Mouse (Mus musculus): ENCODE measurements around the gene Fat3.

Fat3 gene

GRCm38 (mm10) chr9:16026054-16026453, 475.0 kb downstream of the Fat3 start:
- no peak for DNase-seq (ENCODE audit: low spot score)

GRCm38 (mm10) chr9:16024706-16025105, 476.4 kb downstream of the Fat3 start:
- DNase-seq (ENCODE audit: low spot score), result no peak

DNA sequence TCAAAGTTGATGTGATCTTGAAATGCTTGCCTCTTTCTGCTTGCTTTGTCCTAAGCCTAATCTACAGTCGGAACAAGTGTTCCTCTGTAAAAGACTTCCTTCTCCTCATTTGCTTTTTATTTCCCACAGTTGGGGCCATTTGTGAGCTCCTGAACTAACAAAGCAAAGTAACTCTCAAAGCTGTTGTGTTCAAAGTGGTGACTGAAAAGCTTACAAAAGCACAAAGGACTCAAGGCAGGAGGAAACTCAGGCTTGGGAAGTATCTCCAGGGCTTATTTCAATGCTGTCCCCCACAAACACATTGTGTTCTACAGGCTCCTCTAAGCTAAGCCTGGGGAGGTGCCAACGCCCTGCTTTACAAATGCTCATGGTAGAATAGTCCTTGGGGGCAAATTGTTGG, 487.0 kb downstream of the Fat3 start:
- DNase-seq (ENCODE audit: low spot score), result peak; percentile 12

GRCm38 (mm10) chr9:16011382-16011781, 489.7 kb downstream of the Fat3 start:
- no peak for DNase-seq (ENCODE audit: low spot score)

DNA sequence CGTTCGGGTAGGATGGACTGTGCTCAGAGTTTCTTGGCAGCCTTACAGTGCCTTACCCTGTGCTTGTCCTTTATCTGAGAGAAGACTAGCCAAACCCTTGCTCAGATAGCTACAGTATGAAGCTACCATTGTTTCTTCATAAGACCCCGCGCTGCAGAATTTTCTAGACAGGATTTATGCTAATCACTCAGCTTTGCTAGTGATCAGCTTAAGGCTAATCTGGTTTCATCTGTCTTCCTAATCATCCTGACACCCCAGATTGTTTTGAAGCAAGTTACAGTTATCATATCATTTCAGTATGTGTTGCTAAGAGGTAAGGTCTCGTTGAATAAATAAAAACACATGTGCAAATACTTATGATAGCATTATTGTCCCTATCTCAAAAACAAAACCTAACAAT, 493.6 kb downstream of the Fat3 start:
- DNase-seq (ENCODE audit: low spot score), result no peak

- no peak for DNase-seq (ENCODE audit: low spot score)
Measured at GRCm38 (mm10) chr9:16002991-16003390, 498.1 kb downstream of the Fat3 start.

DNA sequence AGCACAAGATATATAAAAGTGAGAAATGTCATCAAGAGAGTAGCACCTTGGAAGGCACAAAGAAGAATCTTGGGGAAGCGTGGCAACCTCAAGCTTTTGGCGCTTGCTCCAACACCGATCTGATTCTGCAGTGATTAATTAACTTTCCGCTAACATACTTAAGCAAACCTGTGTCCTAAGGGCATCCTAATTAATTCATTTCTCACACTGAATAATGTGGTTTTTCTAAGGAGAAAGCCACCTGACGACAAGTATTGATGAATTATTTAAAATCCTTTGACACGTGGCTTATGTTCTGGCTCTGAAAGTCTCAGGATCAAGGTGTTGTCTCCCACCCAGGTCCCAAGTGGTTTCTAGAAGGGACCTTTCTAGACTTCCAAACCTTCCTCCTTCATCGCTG, 506.3 kb downstream of the Fat3 start:
- DNase-seq (ENCODE audit: low spot score), result no peak

GRCm38 (mm10) chr9:15994177-15994576, 506.9 kb downstream of the Fat3 start:
- DNase-seq (ENCODE audit: low spot score), result no peak

DNA sequence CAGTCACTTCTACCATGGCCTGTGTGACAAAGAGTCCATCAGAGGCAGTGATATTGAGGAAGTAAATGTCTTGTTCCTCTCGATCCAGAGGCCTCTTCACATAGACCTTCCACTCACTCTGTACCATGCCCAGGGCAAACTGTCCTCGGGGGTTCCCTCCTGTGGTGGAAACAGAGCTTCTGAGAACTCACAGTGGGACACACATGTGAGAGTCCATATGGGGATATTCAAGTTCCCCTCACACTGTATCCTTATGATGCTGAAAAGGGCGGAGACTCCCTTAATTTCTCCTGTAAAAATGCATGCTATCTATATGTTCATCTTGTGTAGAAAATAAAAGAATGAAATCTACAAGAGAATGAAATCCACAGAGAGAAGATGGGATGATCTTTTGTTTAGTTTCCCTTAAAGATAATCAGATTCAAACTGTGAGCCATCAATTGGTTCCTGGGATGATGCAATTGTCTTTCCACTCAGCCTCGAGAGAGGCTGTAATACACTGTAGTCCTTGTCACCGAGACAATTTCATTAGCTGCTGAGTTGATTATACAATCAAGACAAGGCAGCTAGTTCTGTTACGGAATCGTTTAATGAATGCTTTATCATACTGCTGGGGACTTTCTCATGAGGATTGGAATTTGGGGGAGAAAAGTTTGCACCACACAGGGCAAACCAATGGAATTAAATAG, 508.8 kb downstream of the Fat3 start:
- DNase-seq (ENCODE audit: low spot score), result no peak

DNA sequence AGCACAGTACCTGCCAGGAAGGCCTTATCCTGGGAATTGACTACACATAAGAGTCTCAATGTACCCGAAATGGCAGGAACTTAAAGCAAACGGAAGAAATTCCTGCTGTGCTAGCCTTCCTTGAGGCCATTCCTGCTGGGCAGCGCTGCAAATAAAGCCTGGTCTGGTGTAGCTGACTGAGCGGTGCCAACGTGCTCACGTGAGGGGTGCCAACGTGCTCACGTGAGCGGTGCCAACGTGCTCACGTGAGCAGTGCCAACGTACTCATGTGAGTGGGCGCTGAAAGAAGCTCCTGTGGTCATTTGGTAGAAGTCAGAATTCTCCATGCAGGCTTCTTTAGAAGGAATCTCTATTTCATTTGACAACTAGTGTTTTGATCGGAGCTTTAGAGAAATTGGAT, 522.8 kb downstream of the Fat3 start:
- no peak for DNase-seq (ENCODE audit: low spot score)

DNA sequence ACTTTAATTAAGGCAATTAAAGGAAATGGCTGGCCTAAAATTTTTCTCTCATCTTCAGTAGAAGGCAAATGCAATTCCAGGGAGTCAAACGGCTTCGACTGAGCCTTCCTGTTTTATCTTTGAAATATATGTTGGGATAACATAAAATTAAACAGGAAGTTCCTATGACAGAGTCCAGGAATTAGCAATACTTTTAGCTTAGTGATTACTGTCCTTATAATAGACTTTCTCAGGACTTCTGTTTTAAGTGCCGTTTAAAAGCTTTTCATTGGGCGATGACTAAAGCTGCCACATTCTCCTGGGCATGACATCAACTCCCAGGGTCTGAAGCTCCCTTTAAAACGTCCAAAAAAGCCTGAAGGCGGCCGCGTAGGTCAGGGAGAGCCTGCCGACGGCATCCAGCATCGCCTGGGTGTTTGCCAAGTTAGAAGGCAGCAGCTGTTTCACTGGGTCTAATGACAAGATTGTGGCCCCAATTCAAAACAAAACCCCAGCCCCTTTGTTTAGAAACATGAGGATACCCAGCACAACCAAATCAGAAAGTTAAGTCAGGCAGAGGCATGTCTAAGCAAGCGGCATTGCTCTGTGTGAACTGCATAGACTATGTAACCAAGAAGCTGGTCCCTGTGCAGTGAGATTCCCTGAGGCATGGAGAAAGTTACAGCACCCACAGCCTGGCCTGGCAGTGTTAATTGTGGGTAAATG, 524.0 kb downstream of the Fat3 start:
- DNase-seq (ENCODE audit: low spot score), result peak; percentile 6

- DNase-seq (ENCODE audit: low spot score), result no peak
Measured at GRCm38 (mm10) chr9:15975999-15976398, 525.1 kb downstream of the Fat3 start.

DNA sequence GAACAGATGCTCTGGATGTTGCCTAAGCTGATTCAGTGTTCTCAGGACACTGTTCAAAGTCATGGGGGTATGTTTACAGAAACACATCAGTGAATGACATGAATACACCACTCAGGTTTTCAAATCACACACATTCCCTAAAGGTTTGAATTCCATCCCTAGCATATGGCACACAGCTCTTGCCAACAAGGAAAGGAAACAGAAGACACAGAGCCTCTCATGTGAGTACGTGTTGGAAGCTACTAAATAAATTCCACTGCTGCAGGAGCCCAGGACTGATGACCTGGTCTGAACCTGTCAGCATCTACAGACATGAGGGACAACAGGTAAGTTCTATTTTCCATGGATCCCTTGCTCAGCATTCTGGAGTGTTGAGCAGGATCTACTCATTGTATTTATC, 528.9 kb downstream of the Fat3 start:
- no peak for DNase-seq (ENCODE audit: low spot score)

DNA sequence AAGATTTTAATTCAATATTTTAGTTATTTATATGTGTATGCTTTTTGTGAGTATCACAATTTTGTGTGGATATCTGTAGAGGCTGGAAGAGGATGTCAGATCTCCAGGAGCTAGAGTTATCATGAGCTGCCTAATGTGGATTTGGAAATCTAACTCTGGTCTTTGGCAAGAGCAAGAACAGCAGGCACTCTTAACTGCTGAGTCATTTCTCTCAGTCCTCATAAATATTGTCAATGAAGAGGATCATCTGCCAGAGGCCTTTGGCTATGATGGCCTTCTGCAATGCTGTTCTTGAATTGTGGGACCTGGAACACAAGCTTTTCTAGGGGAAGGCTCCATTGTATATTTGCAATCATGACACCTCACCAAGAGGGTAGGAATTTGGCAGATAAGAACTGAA, 529.7 kb downstream of the Fat3 start:
- DNase-seq (ENCODE audit: low spot score), result no peak

DNA sequence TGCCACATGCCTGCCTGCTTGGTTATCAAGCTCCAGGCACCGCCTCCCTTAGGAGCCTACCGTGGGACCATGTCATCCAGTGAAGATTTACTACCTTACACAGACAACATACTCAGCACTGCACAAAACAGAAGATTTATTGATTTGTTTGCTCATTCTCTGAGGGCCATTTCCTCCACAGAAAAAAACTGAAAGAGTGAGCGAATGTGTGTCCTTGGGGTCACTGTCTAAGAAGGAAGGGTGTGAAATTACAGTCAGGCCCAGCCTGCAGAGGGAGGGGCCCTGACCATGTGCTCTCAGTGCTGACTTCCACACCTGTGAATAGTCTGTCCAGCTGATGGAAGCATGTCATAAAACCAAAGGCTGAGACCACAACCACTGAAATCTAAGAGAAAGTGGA, 536.9 kb downstream of the Fat3 start:
- DNase-seq (ENCODE audit: low spot score), result peak; percentile 56

DNA sequence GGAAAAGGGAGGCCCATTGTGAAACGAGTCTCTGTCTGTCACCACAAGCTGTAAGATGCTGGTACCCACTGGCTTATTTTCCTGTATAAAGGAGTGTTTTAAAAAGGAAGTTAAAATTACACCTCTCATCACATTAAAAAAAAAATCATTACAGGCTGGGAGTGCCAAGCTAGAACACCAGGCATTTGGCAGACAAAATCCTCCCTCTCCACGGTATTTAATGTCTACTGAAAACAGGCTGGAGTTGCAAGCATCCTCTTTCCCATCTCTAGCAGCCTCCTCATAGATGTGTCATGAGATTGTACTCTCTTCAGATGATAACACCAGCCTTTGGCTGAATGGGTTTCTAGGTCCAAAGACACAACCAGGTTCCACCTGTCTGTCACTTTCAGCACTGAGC, 538.2 kb downstream of the Fat3 start:
- no peak for DNase-seq (ENCODE audit: low spot score)

- DNase-seq (ENCODE audit: low spot score), result peak; percentile 68
Measured at GRCm38 (mm10) chr9:15958224-15958787, 542.8 kb downstream of the Fat3 start.

DNA sequence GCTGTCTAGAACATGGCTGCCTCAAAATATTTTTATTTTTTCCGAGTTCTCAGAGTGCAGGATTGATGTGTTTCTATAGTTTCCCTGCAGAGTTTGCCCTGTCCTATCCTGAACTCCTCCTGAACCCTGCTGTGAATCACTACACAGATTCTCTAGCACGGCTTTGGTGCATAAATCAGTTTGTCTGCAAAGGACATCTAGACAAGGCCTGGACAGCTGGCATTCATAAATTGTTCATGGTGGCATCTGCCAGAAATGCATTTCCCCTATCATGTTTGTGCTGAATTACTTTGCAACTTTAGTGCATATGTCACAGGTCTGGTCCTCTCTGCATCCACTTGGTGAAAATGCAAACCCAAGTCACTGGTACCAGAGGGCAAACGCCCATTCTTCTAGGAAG, 543.3 kb downstream of the Fat3 start:
- DNase-seq (ENCODE audit: low spot score), result peak; percentile 56

GRCm38 (mm10) chr9:15955147-15955782, 545.8 kb downstream of the Fat3 start:
- no peak for DNase-seq (ENCODE audit: low spot score)

- DNase-seq (ENCODE audit: low spot score), result no peak
Measured at GRCm38 (mm10) chr9:15954338-15954704, 546.8 kb downstream of the Fat3 start.

GRCm38 (mm10) chr9:15953585-15954337, 547.3 kb downstream of the Fat3 start:
- DNase-seq (ENCODE audit: low spot score), result no peak

- DNase-seq (ENCODE audit: low spot score), result no peak
Measured at GRCm38 (mm10) chr9:15948086-15948485, 553.0 kb downstream of the Fat3 start.

Data from embryo, embryonic 10.5 days (tissue).